Mouse (Mus musculus) G1E (cell line): ENCODE data around the gene Ap5b1.

Experiments used
- CTCF ChIP-seq: IDR thresholded peaks from 2 replicates; pipeline ENCODE4 v1.5.1; 2012; ENCODE audit warnings: low read depth, low read length, inconsistent platforms, mixed read lengths
- GATA1 ChIP-seq: IDR thresholded peaks from 2 replicates; pipeline ENCODE4 v1.6.1; 2012; ENCODE audit warnings: borderline replicate concordance, low read length, inconsistent platforms, mixed read lengths

DNA sequence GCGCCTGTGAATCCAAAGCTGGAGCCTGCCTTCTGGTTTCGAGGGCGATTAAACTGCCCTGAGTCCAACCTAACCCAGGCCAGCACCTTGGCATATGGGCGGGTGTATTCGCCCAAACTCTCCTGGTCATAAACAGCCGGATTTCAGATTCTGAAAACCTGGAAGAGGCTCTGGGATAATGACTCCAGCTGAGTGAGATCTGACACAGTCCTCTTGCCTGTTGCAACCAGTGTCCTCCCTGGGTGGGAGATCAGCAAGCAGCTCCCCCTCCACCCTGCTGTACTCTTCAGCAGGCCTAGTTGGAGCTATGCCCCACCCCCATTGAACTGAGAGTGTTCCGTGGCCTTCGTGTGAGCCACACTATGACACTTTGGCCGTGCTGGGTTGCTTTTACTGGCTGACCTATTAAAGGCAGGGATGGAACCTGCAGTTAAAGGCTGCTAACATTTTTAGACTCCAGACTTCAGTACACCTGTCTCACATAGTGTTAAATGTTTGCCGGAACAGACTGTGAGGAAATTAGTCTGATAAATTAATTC is 6.5 kb upstream of the Ap5b1 start:
- TF ChIP-seq CTCF (no peak), GATA1 (no peak)
